Comparison of ENCODE assay signal across 9 mouse cellular contexts in the genomic region with DNA sequence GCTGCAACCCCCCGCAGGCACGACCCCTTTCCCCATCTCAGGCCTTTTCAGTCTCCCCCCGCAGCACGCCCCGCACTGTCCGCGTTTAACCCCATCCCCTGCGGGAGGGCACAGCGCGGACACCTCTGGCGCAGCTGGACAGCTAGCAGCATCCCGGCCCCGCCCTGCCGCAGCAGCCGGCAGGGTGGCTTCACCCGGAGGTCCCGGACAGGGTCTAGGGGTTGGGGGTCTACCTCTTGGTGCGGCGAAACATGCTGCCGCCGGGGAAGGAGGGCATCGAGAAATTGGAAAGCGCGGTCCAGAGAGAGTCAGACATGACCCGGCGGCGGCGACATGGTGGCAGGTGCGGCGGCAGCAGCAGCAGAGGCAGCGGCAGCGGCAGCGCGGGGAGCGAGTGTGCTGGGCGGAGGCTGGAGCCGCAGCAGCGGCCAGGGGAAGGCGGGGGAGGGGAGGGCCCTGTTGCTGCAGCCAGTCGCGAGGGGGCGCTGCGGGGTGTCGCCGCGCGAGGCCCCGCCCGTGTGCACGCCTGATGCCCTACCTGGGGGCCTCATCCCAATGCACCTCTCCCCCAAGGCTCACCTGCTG. TPM values are rescaled to one million over a fixed set of nuclear protein-coding genes. Genes with fewer than 3 reads are reported as not detected.
DNase-seq lines count a peak whose midpoint lies in the region; ATAC-seq lines count a peak whose summit lies in the region.
"Had no signal": no experiment of that assay in that cellular context is flagged by ENCODE, and none has a peak within 500 bp of the region (broad histone marks: within the 10 kb centered on the region; RNA-seq: fewer than 3 reads in every experiment).

A gene (minus strand): TSS at position 398 of the 585 bp plus-strand sequence.

- peak within 1 kb of the TSS; percentile 80 for H3K9ac ChIP-seq in forebrain, embryonic 12.5 days
- H3K9ac ChIP-seq in hindbrain, embryonic 15.5 days = peak within 1 kb of the TSS; percentile 97

- H3K9me3 ChIP-seq in heart, embryonic 10.5 days = no peaks in the 10 kb centered on the region
- no peaks in the 10 kb centered on the region for H3K9me3 ChIP-seq in forebrain, embryonic 12.5 days
- no peaks in the 10 kb centered on the region for H3K9me3 ChIP-seq in hindbrain, embryonic 15.5 days

- H3K27ac ChIP-seq in heart, embryonic 10.5 days = peak within 1 kb of the TSS; percentile 13; the same call in 1 of the 2 replicates
- H3K27ac ChIP-seq in forebrain, embryonic 12.5 days = peak within 1 kb of the TSS; percentile 89
- peak within 1 kb of the TSS; percentile 97 for H3K27ac ChIP-seq in hindbrain, embryonic 15.5 days (replicated peaks)

- no peaks in the 10 kb centered on the region for H3K36me3 ChIP-seq in heart, embryonic 10.5 days
- no peaks in the 10 kb centered on the region for H3K36me3 ChIP-seq in forebrain, embryonic 12.5 days (replicated peaks)
- peaks cover 3% of the 10 kb centered on the region for H3K36me3 ChIP-seq in hindbrain, embryonic 15.5 days

- peaks cover 21% of the 10 kb centered on the region for H3K4me1 ChIP-seq in heart, embryonic 10.5 days
- H3K4me1 ChIP-seq in forebrain, embryonic 12.5 days = peaks cover 39% of the 10 kb centered on the region
- H3K4me1 ChIP-seq in hindbrain, embryonic 15.5 days (replicated peaks) = peaks cover 23% of the 10 kb centered on the region

- peaks cover 86% of the 10 kb centered on the region for H3K27me3 ChIP-seq in heart, embryonic 10.5 days (ENCODE audit: insufficient read depth, poor library complexity, severe bottlenecking)
- H3K27me3 ChIP-seq in forebrain, embryonic 12.5 days = peaks cover 51% of the 10 kb centered on the region
- H3K27me3 ChIP-seq in hindbrain, embryonic 15.5 days = no peaks in the 10 kb centered on the region

- peak; percentile 81 for DNase-seq in heart, embryonic 10.5 days (ENCODE audit: low spot score)
- no peak for DNase-seq in heart, postnatal 25 days (ENCODE audit: low spot score)
- DNase-seq in left cerebral cortex, postnatal 14 days (ENCODE audit: low spot score in 2 of 2) = peak; percentile 62 to 81
- DNase-seq in right cerebral cortex, postnatal 4 days = peak; percentile 89

- H3K4me2 ChIP-seq in forebrain, embryonic 12.5 days = peak within 1 kb of the TSS; percentile 96
- H3K4me2 ChIP-seq in hindbrain, embryonic 15.5 days = peak within 1 kb of the TSS; percentile 70

- intact Hi-C loops in heart, postnatal 25 days (cut with DNase I) = no loop called here
- intact Hi-C loops in left cerebral cortex, postnatal 14 days (cut with DNase I) = no loop called here

- peak within 1 kb of the TSS; percentile 60 for H3K4me3 ChIP-seq in heart, embryonic 10.5 days
- H3K4me3 ChIP-seq in forebrain, embryonic 12.5 days (replicated peaks) = peak within 1 kb of the TSS; percentile 69
- H3K4me3 ChIP-seq in hindbrain, embryonic 15.5 days = peak within 1 kb of the TSS; percentile 81
- H3K4me3 ChIP-seq: myocyte had no signal

- ATAC-seq in cerebellum, adult (ENCODE audit: insufficient number of reproducible peaks, low FRiP score, low TSS enrichment) = peak; percentile 49; the same call in 1 of the 2 replicates
- peak; percentile 65 for ATAC-seq in forebrain, embryonic 12.5 days (ENCODE audit: low FRiP score)
- peak; percentile 67 for ATAC-seq in hindbrain, embryonic 15.5 days (ENCODE audit: low FRiP score, low read depth)
- ATAC-seq in megakaryocyte-erythroid progenitor cell, adult 5-6 weeks (replicated peaks; ENCODE audit: low FRiP score, low TSS enrichment, poor library complexity, severe bottlenecking) = peak; percentile 72

- 1% methylated on average over 50 of the region's 50 CpGs for WGBS in heart, embryonic 10.5 days
- WGBS in forebrain, embryonic 12.5 days = under 1% methylated on average over 48 of the region's 50 CpGs
- under 1% methylated on average over 49 of the region's 50 CpGs for WGBS in hindbrain, embryonic 15.5 days

RNA-seq across cellular contexts. Expression of the gene that starts here (rescaled TPM):
- 0.09 and 0.16 TPM in 2 replicates for polyA plus RNA-seq in heart, embryonic 10.5 days (2016; fragmentation: Nextera tagmentation; extraction: Ambion mirVana)
- under 1 TPM; 0.08 to 0.14 TPM for total RNA-seq in heart, postnatal 25 days (2021)
- 29.3 and 35.3 TPM in 2 replicates for polyA plus RNA-seq in forebrain, embryonic 12.5 days (2016; fragmentation: Nextera tagmentation; extraction: Ambion mirVana)
- polyA plus RNA-seq in hindbrain, embryonic 15.5 days (2015; fragmentation: Nextera tagmentation; extraction: Ambion mirVana) = 72.4 and 81.1 TPM in 2 replicates
- total RNA-seq in left cerebral cortex, postnatal 14 days (2021) = 100 to 1,000 TPM; 139 to 146 TPM
- total RNA-seq in megakaryocyte-erythroid progenitor cell, adult 5-6 weeks (2014; fragmentation: Nextera tagmentation) = 0.45 TPM in 1 of 2 replicates, not detected in the other
- total RNA-seq in megakaryocyte-erythroid progenitor cell, adult 5-6 weeks (2017) = 0.42 TPM in 1 of 2 replicates, not detected in the other
- polyA plus RNA-seq: myocyte had no signal

Comparison
In these comparisons a context has a peak if more than half of its experiments do, and no peak if none do; other contexts are left out.
1. RNA of the gene that starts here (total RNA-seq): 139 to 146 TPM in left cerebral cortex, postnatal 14 days; 0.42 to 0.45 TPM in megakaryocyte-erythroid progenitor cell, adult 5-6 weeks and 0.08 to 0.14 TPM in heart, postnatal 25 days; every median in the first group is over 10 times any median in the second.
2. RNA of the gene that starts here (polyA plus RNA-seq): 72.4 to 81.1 TPM in hindbrain, embryonic 15.5 days and 29.3 to 35.3 TPM in forebrain, embryonic 12.5 days; 0.09 to 0.16 TPM in heart, embryonic 10.5 days; every median in the first group is over 10 times any median in the second.
3. Peak in DNase-seq, H3K4me3 ChIP-seq and H3K27ac ChIP-seq in heart, embryonic 10.5 days; RNA of the gene not detected or under 1 TPM.
4. Peak in ATAC-seq in megakaryocyte-erythroid progenitor cell, adult 5-6 weeks; RNA of the gene not detected or under 1 TPM.
5. H3K27ac ChIP-seq: peak in every context shown above with its lines; median percentile 97 in hindbrain, embryonic 15.5 days; 89 in forebrain, embryonic 12.5 days; 13 in heart, embryonic 10.5 days.
6. Peak in every context shown above with its lines, with median percentiles within 50 percentile points of each other: H3K4me3 ChIP-seq and ATAC-seq.